9 mouse cellular contexts compared by ENCODE assay signal in the genomic region with DNA sequence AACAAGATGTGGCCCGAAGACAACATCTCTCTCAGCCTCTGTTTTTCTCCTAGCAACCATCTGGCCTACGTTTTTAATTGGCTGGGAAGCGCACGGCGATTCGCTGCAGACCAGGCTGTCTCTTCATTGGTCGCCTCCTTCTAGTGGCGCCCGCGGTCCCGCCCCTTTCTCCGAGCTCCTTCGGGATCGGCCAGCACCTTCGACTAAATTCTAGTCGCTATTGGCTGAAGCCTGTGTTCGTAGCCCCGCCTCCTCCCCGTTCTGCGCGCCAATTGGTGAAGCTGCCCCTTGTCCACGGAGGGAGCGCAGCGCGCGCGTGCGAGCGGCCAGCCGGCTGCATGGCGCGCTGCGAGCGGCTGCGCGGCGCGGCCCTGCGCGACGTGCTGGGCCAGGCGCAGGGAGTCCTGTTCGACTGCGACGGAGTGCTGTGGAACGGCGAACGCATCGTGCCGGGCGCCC. TPM values are rescaled to one million over a fixed set of nuclear protein-coding genes. Genes with fewer than 3 reads are reported as not detected.
DNase-seq lines count a peak whose midpoint lies in the region; ATAC-seq lines count a peak whose summit lies in the region.
"Had no signal": no experiment of that assay in that cellular context is flagged by ENCODE, and none has a peak within 500 bp of the region (broad histone marks: within the 10 kb centered on the region; RNA-seq: fewer than 3 reads in every experiment).

Gene Pdxp (plus strand): TSS at position 288 of the 459 bp plus-strand sequence.

- peak; percentile 98 for DNase-seq in brain, embryonic 18.5 days (ENCODE audit: low read depth, low spot score)
- DNase-seq in monocyte, adult 2 months (ENCODE audit: low read depth in 1 of 2, low spot score in 2 of 2) = peak; percentile 84 to 86
- DNase-seq in spleen, postnatal 14 days (ENCODE audit: low spot score in 2 of 2) = peak; percentile 86 to 88

- ATAC-seq in CD4-positive, CD25-positive, alpha-beta regulatory T cell, adult 4 months = peak; percentile 92
- ATAC-seq in heart, embryonic 11.5 days (replicated peaks; ENCODE audit: insufficient number of reproducible peaks, low FRiP score, low TSS enrichment) = peak; percentile 86
- peak; percentile 91 for ATAC-seq in kidney, embryonic 15.5 days (replicated peaks; ENCODE audit: low FRiP score)
- peak; percentile 91 for ATAC-seq in limb, embryonic 15.5 days (ENCODE audit: insufficient number of reproducible peaks, low FRiP score, low TSS enrichment, low read depth)

- peak within 1 kb of the TSS; percentile 81 for H3K4me3 ChIP-seq in erythroblast, embryonic 14.5 days (replicated peaks)
- peak within 1 kb of the TSS; percentile 72 for H3K4me3 ChIP-seq in heart, embryonic 11.5 days (ENCODE audit: low read depth, low read length)
- peak within 1 kb of the TSS; percentile 78 for H3K4me3 ChIP-seq in kidney, embryonic 15.5 days (replicated peaks)
- H3K4me3 ChIP-seq in limb, embryonic 15.5 days = peak within 1 kb of the TSS; percentile 75

- H3K27me3 ChIP-seq in erythroblast, embryonic 14.5 days (ENCODE audit: control insufficient read depth) = no peaks in the 10 kb centered on the region
- H3K27me3 ChIP-seq in heart, embryonic 11.5 days (ENCODE audit: control insufficient read depth, insufficient read depth, low read length) = no peaks in the 10 kb centered on the region
- no peaks in the 10 kb centered on the region for H3K27me3 ChIP-seq in kidney, embryonic 15.5 days
- no peaks in the 10 kb centered on the region for H3K27me3 ChIP-seq in limb, embryonic 15.5 days

- no peaks in the 10 kb centered on the region for H3K9me3 ChIP-seq in erythroblast, embryonic 14.5 days (ENCODE audit: control insufficient read depth, low read length)
- no peaks in the 10 kb centered on the region for H3K9me3 ChIP-seq in heart, embryonic 11.5 days (replicated peaks; ENCODE audit: control insufficient read depth, low read length)
- H3K9me3 ChIP-seq in kidney, embryonic 15.5 days (replicated peaks) = no peaks in the 10 kb centered on the region
- H3K9me3 ChIP-seq in limb, embryonic 15.5 days = no peaks in the 10 kb centered on the region

- H3K36me3 ChIP-seq in erythroblast, embryonic 14.5 days (ENCODE audit: control insufficient read depth) = peaks cover 57% of the 10 kb centered on the region
- peaks cover 8% of the 10 kb centered on the region; the same call in 1 of the 2 replicates for H3K36me3 ChIP-seq in heart, embryonic 11.5 days (ENCODE audit: control insufficient read depth, insufficient read depth, low read length)
- peaks cover 52% of the 10 kb centered on the region for H3K36me3 ChIP-seq in kidney, embryonic 15.5 days
- H3K36me3 ChIP-seq in limb, embryonic 15.5 days = peaks cover 52% of the 10 kb centered on the region

- 0% methylated on average over 51 of the region's 51 CpGs for WGBS in heart, embryonic 11.5 days (ENCODE audit: insufficient replicate concordance)
- under 1% methylated on average over 51 of the region's 51 CpGs for WGBS in kidney, embryonic 15.5 days
- WGBS in limb, embryonic 15.5 days = under 1% methylated on average over 50 of the region's 51 CpGs

- peak within 1 kb of the TSS; percentile 99 for H3K4me2 ChIP-seq in heart, embryonic 11.5 days
- peak within 1 kb of the TSS; percentile 100 for H3K4me2 ChIP-seq in kidney, embryonic 15.5 days
- peak within 1 kb of the TSS; percentile 98 for H3K4me2 ChIP-seq in limb, embryonic 15.5 days

- H3K4me1 ChIP-seq in erythroblast, embryonic 14.5 days (ENCODE audit: control insufficient read depth) = peaks cover 79% of the 10 kb centered on the region
- peaks cover 22% of the 10 kb centered on the region for H3K4me1 ChIP-seq in heart, embryonic 11.5 days (ENCODE audit: control insufficient read depth, insufficient read depth, low read length)
- H3K4me1 ChIP-seq in kidney, embryonic 15.5 days = peaks cover 46% of the 10 kb centered on the region
- peaks cover 37% of the 10 kb centered on the region for H3K4me1 ChIP-seq in limb, embryonic 15.5 days

- H3K27ac ChIP-seq in heart, embryonic 11.5 days (ENCODE audit: low read depth, low read length) = peak within 1 kb of the TSS; percentile 84
- H3K27ac ChIP-seq in kidney, embryonic 15.5 days = peak within 1 kb of the TSS; percentile 92
- H3K27ac ChIP-seq in limb, embryonic 15.5 days = peak within 1 kb of the TSS; percentile 93
- H3K27ac ChIP-seq: macrophage had no signal

- H3K9ac ChIP-seq in heart, embryonic 11.5 days (ENCODE audit: low read depth, low read length) = peak within 1 kb of the TSS; percentile 86
- H3K9ac ChIP-seq in kidney, embryonic 15.5 days = peak within 1 kb of the TSS; percentile 82
- peak within 1 kb of the TSS; percentile 80 for H3K9ac ChIP-seq in limb, embryonic 15.5 days

RNA-seq across cellular contexts. Expression of gene Pdxp, which starts in this region (rescaled TPM):
- polyA plus RNA-seq in CD4-positive, CD25-positive, alpha-beta regulatory T cell, adult 4 months (2017; shearing (Covaris generic)) = 1 to 10 TPM; 2.3 to 2.7 TPM
- polyA plus RNA-seq in erythroblast, embryonic 14.5 days (2012) = 2.1 and 3.0 TPM in 2 replicates
- 24.3 and 25.7 TPM in 2 replicates for polyA plus RNA-seq in heart, embryonic 11.5 days (2014; fragmentation: Nextera tagmentation; extraction: Ambion mirVana)
- 13.7 and 15.0 TPM in 2 replicates for polyA plus RNA-seq in kidney, embryonic 15.5 days (2015; fragmentation: Nextera tagmentation; extraction: Ambion mirVana)
- 13.0 and 15.0 TPM in 2 replicates for polyA plus RNA-seq in limb, embryonic 15.5 days (2015; fragmentation: Nextera tagmentation; extraction: Ambion mirVana)

Comparison
In these comparisons a context has a peak if more than half of its experiments do, and no peak if none do; other contexts are left out.
1. Peak in every context shown above with its lines: DNase-seq, ATAC-seq, H3K4me3 ChIP-seq and H3K27ac ChIP-seq.